Mouse (Mus musculus): ENCODE measurements around the gene Trpm8. TPM values are rescaled to one million over a fixed set of nuclear protein-coding genes. Genes with fewer than 3 reads are reported as not detected.

The Trpm8 gene
- polyA plus RNA-seq, 1 experiment from 2014 or later: 0.17 TPM

DNA sequence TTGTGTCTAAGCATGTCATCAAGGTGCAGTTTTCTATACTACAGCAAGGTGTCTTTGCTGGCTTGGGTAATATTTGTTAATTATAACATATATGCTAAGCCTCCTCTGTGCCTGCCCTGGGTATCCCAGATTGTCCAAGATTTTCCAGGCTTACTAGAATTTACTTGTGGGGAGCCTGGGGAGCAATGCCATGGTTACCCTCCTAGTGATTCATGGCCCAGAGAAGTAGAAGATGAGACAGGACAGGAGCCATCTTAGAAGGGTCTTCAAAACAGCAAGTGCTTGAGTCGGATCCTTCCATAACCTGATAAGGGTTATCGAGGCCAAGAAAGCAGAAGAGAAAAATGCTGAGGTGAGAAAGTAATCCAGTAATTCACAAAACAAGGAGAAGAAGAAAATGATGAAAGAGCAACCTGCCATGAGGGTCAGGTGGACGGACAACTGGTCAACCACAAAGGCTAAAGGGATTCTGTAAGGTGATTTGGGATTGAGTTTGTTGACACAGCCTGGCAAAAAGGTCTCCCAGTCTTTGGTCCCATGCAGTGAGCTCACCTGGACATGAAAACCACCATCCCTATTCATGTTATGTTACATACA, 14.0 kb downstream of the Trpm8 start:
- Histone ChIP-seq H3K36me3 (replicated peaks; ENCODE audit: control insufficient read depth, insufficient read depth) (no peaks in the 10 kb centered on the region), H3K9me3 (ENCODE audit: control insufficient read depth, low read length) (peaks cover 78% of the 10 kb centered on the region), H3K9ac (no peak overlapping the region), H3K4me1 (replicated peaks; ENCODE audit: control insufficient read depth, insufficient read depth, low read length) (no peaks in the 10 kb centered on the region), H3K4me3 (replicated peaks; ENCODE audit: low read length) (no peak overlapping the region), H3K4me2 (replicated peaks) (no peak overlapping the region), H3K27ac (no peak overlapping the region), H3K27me3 (ENCODE audit: control insufficient read depth, insufficient read depth, low read length) (no peaks in the 10 kb centered on the region)
- ATAC-seq (ENCODE audit: low FRiP score) (no peak), DNase-seq (ENCODE audit: low spot score) (no peak)
- 65% methylated on average over 3 of the region's 3 CpGs for whole genome bisulfite sequencing

DNA sequence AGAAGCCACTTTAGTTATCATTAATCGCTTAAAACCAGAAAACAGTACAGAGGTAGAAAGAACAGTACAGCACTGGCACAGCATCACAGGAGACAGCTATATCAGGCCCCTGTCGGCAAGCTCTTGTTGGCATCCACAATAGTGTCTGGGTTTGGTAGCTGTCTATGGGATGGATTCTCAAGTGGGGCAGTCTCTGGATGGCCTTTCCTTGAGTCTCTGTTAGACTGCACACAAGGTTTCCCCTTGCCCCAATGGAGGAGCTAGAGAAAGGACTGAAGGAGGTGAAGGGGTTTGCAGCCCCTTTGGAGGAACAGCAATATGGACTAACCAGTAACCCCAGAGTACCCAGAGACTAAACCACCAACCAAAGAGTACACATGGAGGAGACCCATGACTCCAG, 14.6 kb downstream of the Trpm8 start:
- Histone ChIP-seq H3K36me3 (replicated peaks; ENCODE audit: control insufficient read depth, insufficient read depth) (no peaks in the 10 kb centered on the region), H3K4me1 (replicated peaks; ENCODE audit: control insufficient read depth, insufficient read depth, low read length) (no peaks in the 10 kb centered on the region), H3K27ac (no peak overlapping the region), H3K4me2 (replicated peaks) (no peak overlapping the region), H3K4me3 (replicated peaks; ENCODE audit: low read length) (no peak overlapping the region), H3K9me3 (ENCODE audit: control insufficient read depth, low read length) (peaks cover 78% of the 10 kb centered on the region), H3K27me3 (ENCODE audit: control insufficient read depth, insufficient read depth, low read length) (no peaks in the 10 kb centered on the region), H3K9ac (no peak overlapping the region)
- ATAC-seq (ENCODE audit: low FRiP score): 0 out of 2 replicates have a peak, but pooled peaks have one; percentile 7
- 56% methylated on average over 2 of the region's 2 CpGs for WGBS
- no peak for DNase-seq (ENCODE audit: low spot score)

DNA sequence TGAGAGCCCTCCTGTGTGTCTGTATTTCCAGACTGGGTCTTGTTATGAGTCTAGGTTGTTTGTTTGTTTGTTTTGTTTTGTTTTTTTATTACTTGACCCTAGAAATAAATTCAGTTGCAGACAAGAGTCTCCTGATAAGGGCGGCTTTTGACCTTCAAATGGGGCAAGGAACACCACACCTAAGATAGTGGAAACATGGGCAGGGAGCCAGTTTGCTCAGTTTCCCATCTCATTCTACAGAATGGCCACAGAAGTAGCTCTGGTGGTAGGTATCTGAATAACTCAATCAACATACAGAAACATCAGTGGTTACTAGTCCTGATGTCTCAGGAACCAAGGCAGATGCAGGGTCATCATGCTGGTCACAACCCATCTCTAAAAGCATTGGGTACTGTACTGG, 17.2 kb downstream of the Trpm8 start:
- WGBS: 25% methylated on average over 1 of the region's 1 CpGs
- H3K36me3 ChIP-seq (replicated peaks; ENCODE audit: control insufficient read depth, insufficient read depth): no peaks in the 10 kb centered on the region
- no peak overlapping the region for H3K4me2 ChIP-seq (replicated peaks)
- no peak overlapping the region for H3K27ac ChIP-seq
- DNase-seq (ENCODE audit: low spot score) (no peak), ATAC-seq (ENCODE audit: low FRiP score) (no peak)
- no peaks in the 10 kb centered on the region for H3K27me3 ChIP-seq (ENCODE audit: control insufficient read depth, insufficient read depth, low read length)
- H3K4me3 ChIP-seq (replicated peaks; ENCODE audit: low read length): no peak overlapping the region
- peaks cover 77% of the 10 kb centered on the region for H3K9me3 ChIP-seq (ENCODE audit: control insufficient read depth, low read length)
- H3K9ac ChIP-seq: no peak overlapping the region
- no peaks in the 10 kb centered on the region for H3K4me1 ChIP-seq (replicated peaks; ENCODE audit: control insufficient read depth, insufficient read depth, low read length)

DNA sequence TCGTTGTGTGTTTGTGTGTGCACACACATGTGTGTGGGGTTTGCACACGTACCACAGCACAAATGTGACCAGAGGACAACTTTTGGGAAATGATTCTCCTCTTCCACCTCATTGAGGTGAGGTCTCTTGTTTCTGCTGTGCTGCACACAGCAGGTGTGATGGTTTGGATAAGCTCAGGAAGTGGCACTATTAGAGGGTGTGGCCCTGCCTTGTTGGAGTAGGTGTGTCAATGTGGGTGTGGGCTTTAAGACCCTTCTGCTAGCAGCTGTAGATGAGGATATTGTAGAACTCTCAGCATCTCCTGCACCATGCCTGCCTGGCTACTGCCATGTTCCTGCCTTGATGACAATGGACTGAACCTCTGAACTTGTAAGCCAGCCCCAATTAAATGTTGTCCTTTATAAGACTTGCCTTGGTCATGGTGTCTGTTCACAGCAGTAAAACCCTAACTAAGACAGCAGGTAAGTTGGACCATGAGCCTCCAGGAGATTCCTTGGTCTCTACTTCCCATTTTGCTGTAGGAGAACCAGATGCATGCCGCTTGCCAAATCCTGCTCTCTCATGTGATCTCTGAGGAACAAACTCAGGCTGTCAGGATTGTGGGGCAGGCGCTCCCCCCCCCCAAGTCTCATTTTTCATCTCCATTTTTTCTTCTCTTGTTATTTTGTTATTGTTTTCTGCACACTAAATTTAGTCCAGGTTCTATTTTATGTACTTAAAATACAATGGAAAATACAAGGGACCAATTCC, 18.9 kb downstream of the Trpm8 start:
- WGBS: 78% methylated on average over 4 of the region's 4 CpGs
- H3K4me3 ChIP-seq (replicated peaks; ENCODE audit: low read length): no peak overlapping the region
- no peak overlapping the region for H3K9ac ChIP-seq
- ATAC-seq (ENCODE audit: low FRiP score): peak; percentile 19; the same call in 1 of the 2 replicates
- H3K4me1 ChIP-seq (replicated peaks; ENCODE audit: control insufficient read depth, insufficient read depth, low read length): no peaks in the 10 kb centered on the region
- H3K9me3 ChIP-seq (ENCODE audit: control insufficient read depth, low read length): peaks cover 77% of the 10 kb centered on the region
- no peaks in the 10 kb centered on the region for H3K36me3 ChIP-seq (replicated peaks; ENCODE audit: control insufficient read depth, insufficient read depth)
- DNase-seq (ENCODE audit: low spot score): no peak
- H3K4me2 ChIP-seq (replicated peaks): no peak overlapping the region
- no peak overlapping the region for H3K27ac ChIP-seq
- no peaks in the 10 kb centered on the region for H3K27me3 ChIP-seq (ENCODE audit: control insufficient read depth, insufficient read depth, low read length)

DNA sequence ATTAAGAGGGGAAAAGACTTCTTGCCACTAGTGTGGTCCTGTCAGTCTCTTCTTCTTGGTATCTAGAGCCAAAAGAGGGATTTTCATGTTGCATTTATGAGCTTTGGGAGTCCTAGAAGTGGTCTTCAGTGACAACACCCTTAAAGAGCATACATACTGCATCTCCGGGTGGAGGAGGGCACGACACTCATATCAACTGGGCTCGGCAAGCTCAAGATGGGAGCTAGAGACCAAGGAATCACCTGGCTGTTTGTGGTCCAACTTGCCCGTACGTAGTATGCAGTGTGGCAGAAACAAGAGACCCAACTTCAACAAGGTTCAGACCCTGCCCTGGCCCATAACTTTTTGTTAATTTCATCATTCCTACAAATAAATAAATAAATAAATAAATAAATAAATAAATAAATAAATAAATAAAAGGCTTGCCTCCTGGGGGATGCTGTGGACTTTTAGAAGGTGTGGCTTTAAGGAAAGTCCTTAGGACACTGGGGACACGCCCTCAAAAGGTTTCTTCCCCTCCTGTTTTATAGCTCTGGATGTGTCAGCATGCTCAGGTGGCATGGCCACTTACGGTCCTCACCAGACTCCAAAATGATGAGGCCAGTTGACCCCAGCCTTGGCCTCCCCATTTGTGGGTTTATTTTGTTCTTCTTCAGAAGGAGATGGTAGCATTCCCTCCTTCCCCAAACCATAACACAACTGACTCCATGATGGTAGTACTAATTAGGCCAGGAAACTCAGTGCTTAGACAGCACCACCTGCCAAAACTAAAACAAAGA, 20.2 kb downstream of the Trpm8 start:
- Histone ChIP-seq H3K36me3 (replicated peaks; ENCODE audit: control insufficient read depth, insufficient read depth) (no peaks in the 10 kb centered on the region), H3K27ac (no peak overlapping the region), H3K4me2 (replicated peaks) (no peak overlapping the region), H3K9ac (no peak overlapping the region), H3K9me3 (ENCODE audit: control insufficient read depth, low read length) (peaks cover 80% of the 10 kb centered on the region), H3K4me3 (replicated peaks; ENCODE audit: low read length) (no peak overlapping the region), H3K4me1 (replicated peaks; ENCODE audit: control insufficient read depth, insufficient read depth, low read length) (no peaks in the 10 kb centered on the region), H3K27me3 (ENCODE audit: control insufficient read depth, insufficient read depth, low read length) (no peaks in the 10 kb centered on the region)
- WGBS: 72% methylated on average over 7 of the region's 7 CpGs
- DNase-seq (ENCODE audit: low spot score) (no peak), ATAC-seq (ENCODE audit: low FRiP score) (no peak)

DNA sequence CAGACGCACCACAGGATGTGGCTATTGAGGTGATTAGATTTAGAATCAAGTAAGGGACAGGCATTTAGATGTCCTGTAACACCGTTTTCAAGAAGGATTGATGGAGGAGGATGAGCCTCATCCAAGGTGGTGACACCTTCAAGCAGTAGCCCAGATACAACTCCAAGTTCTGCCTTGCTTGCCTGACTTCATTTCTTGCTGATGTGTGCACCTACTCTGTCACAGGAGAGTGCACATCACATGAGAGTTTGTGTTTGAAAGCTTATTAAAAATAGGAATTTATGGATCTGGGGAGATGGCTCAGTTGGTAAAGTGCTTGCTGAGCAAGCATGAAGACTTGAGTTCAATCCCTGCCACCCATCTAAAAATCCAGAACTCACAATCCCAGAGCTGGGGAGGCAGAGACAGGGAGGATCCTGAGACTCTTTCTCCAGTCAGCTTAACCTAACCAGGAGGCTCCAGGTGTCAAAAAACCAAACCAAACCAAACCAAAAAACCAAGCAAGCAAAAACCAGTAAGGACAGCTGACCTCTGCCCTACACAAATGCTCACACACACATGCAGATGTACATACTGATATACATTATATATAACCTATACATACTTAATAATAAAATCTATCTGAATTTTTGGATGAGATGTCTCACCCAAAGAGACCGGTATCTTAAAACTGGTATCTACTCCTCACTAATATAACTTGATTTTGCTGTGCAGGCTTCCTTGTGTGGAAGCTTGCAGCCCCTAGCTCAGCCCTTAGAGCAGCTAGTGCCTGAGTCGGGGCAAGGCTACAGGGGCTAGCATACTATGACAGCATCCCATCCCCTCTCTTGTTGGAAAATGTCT, 21.4 kb downstream of the Trpm8 start:
- Histone ChIP-seq H3K27ac (no peak overlapping the region), H3K4me3 (replicated peaks; ENCODE audit: low read length) (no peak overlapping the region), H3K27me3 (ENCODE audit: control insufficient read depth, insufficient read depth, low read length) (no peaks in the 10 kb centered on the region), H3K9ac (no peak overlapping the region), H3K4me1 (replicated peaks; ENCODE audit: control insufficient read depth, insufficient read depth, low read length) (no peaks in the 10 kb centered on the region), H3K36me3 (replicated peaks; ENCODE audit: control insufficient read depth, insufficient read depth) (no peaks in the 10 kb centered on the region), H3K9me3 (ENCODE audit: control insufficient read depth, low read length) (peaks cover 89% of the 10 kb centered on the region), H3K4me2 (replicated peaks) (no peak overlapping the region)
- ATAC-seq (ENCODE audit: low FRiP score): no peak
- WGBS: 65% methylated on average over 4 of the region's 4 CpGs
- peak; percentile 28 for DNase-seq (ENCODE audit: low spot score)

DNA sequence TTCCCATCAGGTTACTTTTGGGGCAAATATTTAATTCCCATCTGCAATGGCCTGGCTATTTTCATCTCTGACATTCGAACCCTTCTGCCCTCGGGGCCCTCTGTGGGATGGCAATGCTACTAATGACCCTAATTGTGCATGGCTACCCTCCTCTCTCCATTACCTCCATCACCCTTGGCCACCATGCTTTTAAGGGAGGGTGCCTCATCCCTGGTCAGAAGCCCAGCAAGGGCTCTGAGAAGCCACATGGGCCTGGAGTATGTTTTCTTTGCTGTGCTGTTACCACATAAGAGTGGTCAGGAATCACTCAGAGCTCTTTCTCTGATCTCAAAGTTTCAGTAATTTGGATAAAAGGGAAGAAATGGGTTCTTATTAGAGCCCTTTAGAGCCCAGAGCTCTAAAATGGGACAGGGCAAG, 22.1 kb downstream of the Trpm8 start:
- Histone ChIP-seq H3K4me1 (replicated peaks; ENCODE audit: control insufficient read depth, insufficient read depth, low read length) (no peaks in the 10 kb centered on the region), H3K4me2 (replicated peaks) (no peak overlapping the region), H3K4me3 (replicated peaks; ENCODE audit: low read length) (no peak overlapping the region), H3K27me3 (ENCODE audit: control insufficient read depth, insufficient read depth, low read length) (no peaks in the 10 kb centered on the region), H3K36me3 (replicated peaks; ENCODE audit: control insufficient read depth, insufficient read depth) (no peaks in the 10 kb centered on the region), H3K9me3 (ENCODE audit: control insufficient read depth, low read length) (peaks cover 91% of the 10 kb centered on the region), H3K9ac (no peak overlapping the region), H3K27ac (no peak overlapping the region)
- DNase-seq (ENCODE audit: low spot score) (no peak), ATAC-seq (ENCODE audit: low FRiP score) (no peak)
- 88% methylated on average over 2 of the region's 2 CpGs for WGBS

DNA sequence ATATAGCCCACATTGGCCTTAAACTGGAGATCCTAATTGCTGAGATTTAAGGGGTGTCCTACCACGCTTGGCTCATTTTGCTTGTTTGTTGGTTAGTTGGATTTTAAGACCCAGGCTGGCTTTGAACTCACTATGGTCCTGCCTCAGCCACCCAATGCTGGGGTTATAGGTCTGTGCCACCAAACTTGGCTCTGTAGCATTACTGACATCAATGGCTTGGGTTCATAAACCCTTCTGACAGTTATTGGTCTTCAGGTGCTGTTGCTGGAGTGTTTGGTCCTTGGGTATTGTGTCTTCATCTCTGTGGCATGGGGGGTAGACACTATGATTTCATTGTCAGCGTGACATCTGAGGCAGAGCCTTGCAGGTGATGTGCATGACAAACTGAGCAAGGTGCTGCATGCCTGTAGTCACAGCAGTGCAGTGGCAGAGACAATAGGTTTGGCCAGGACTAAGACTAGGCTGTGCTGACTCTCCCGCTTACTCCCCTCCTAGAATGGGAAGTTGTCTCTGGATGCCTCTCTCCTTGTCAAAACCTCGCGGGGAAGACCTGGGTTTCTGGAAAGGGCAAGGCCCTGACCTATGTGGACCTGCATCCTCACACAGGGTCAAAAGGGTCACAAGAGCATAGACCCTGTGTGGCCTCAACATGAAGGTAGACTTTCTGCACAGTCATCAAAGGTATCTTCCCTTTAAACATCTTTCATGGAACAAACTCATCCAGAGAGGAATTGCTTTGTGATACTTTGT, 23.0 kb downstream of the Trpm8 start:
- Histone ChIP-seq H3K27ac (no peak overlapping the region), H3K4me2 (replicated peaks) (no peak overlapping the region), H3K27me3 (ENCODE audit: control insufficient read depth, insufficient read depth, low read length) (no peaks in the 10 kb centered on the region), H3K4me1 (replicated peaks; ENCODE audit: control insufficient read depth, insufficient read depth, low read length) (no peaks in the 10 kb centered on the region), H3K4me3 (replicated peaks; ENCODE audit: low read length) (no peak overlapping the region), H3K9me3 (ENCODE audit: control insufficient read depth, low read length) (peaks cover 95% of the 10 kb centered on the region), H3K36me3 (replicated peaks; ENCODE audit: control insufficient read depth, insufficient read depth) (no peaks in the 10 kb centered on the region), H3K9ac (no peak overlapping the region)
- ATAC-seq (ENCODE audit: low FRiP score) (peak; percentile 17; the same call in 1 of the 2 replicates), DNase-seq (ENCODE audit: low spot score) (peak; percentile 27)
- WGBS: 45% methylated on average over 5 of the region's 5 CpGs
